Mouse (Mus musculus): ENCODE data around the gene Ccng2. TPM values are rescaled to one million over a fixed set of nuclear protein-coding genes. Genes with fewer than 3 reads are reported as not detected.

Gene Ccng2
- polyA plus RNA-seq, 3 experiments from 2014 or later, result 18.7 to 44.9 (median 25.2) TPM

Other genes with a start within 250 kb of the Ccng2 start
- gene Sowahb, start 222.2 kb upstream of the Ccng2 start, polyA plus RNA-seq (2017; shearing (Covaris generic)), result not detected
- 10 to 100 TPM; 28.0 to 72.7 (median 29.9) TPM for gene Sept11, start 173.8 kb upstream of the Ccng2 start, polyA plus RNA-seq (2017; shearing (Covaris generic))
- 10 to 100 TPM; 82.9 to 99.1 (median 84.9) TPM for gene Ccni, start 60.8 kb upstream of the Ccng2 start, polyA plus RNA-seq (2017; shearing (Covaris generic))
- gene 2010109A12Rik, start 60.7 kb upstream of the Ccng2 start, polyA plus RNA-seq (2017; shearing (Covaris generic)), result 1 to 10 TPM in 2 of 3 experiments, not detected in 1; 1.6 to 2.3 TPM